Mouse (Mus musculus) erythroblast, embryonic 14.5 days (primary cell): ENCODE results near the gene Tlr8. TPM values are rescaled to one million over a fixed set of nuclear protein-coding genes. Genes with fewer than 3 reads are reported as not detected.
"Not testable (repeated sequence)": the region's sequence is repeated elsewhere in the genome, so short reads cannot be mapped to it uniquely, and the experiment has no call there.

ENCODE experiments used
- H3K27me3 ChIP-seq: 2 replicates; pipeline ENCODE4 v1.6.1; 2012; ENCODE audit warnings: inconsistent platforms; ENCODE audit not compliant: control insufficient read depth
- H3K36me3 ChIP-seq: 2 replicates; pipeline ENCODE4 v1.6.1; 2012; ENCODE audit warnings: mild to moderate bottlenecking, inconsistent platforms; ENCODE audit not compliant: control insufficient read depth
- H3K4me1 ChIP-seq: 2 replicates; pipeline ENCODE4 v1.6.1; 2012; ENCODE audit warnings: inconsistent platforms; ENCODE audit not compliant: control insufficient read depth
- H3K4me3 ChIP-seq: replicated peaks from 2 replicates; pipeline ENCODE3; 2012; ENCODE audit warnings: moderate library complexity, mild to moderate bottlenecking, inconsistent platforms
- H3K9me3 ChIP-seq: 2 replicates; pipeline ENCODE4 v1.6.1; 2012; ENCODE audit warnings: low read length, inconsistent platforms, mixed read lengths; ENCODE audit not compliant: control insufficient read depth
- GATA1 ChIP-seq: IDR thresholded peaks from 2 replicates; pipeline ENCODE4 v1.6.1; 2012; ENCODE audit warnings: low read length, inconsistent platforms, mixed read lengths
- TAL1 ChIP-seq: IDR thresholded peaks from 3 replicates; pipeline ENCODE4 v1.6.1; 2012; ENCODE audit warnings: low read length, inconsistent platforms, mixed read lengths
- polyA plus RNA-seq: library from polyadenylated mRNA; stranded (reverse); fragments of >175 nt; gene quantifications from 2 replicates; pipeline ENCODE4 v1.2.3, GENCODE M21; 2012

The Tlr8 gene
- not detected in 2 replicates for polyA plus RNA-seq

DNA sequence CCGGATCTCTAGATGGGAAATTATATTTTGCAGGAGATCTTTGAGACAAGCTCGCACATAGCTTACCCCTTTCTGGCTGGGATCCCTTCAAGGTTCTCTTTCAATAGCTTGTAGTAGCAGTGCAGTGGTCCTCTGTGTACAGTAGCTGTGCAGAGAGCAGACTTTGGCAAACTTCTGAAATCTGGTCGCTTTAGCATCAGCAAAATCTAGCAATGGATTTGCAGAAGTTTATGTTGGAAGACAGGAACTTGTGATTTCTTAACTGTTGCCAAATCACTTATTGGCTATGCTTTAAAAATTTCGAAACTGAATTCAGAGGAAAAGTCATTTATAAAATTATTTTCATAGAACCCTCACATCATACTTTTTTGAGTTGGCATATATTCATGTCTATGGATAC, at the start of gene Tlr8:
Gene Tlr8, minus strand, starts transcription at position 244 of the 400 bp plus-strand sequence.
- Histone ChIP-seq H3K4me3 (no peak within 1 kb of the TSS), H3K36me3 (no peaks in the 10 kb centered on the region), H3K27me3 (no peaks in the 10 kb centered on the region), H3K9me3 (no peaks in the 10 kb centered on the region), H3K4me1 (no peaks in the 10 kb centered on the region)
- TF ChIP-seq GATA1 (no peak), TAL1 (no peak)

- not testable (repeated sequence) for H3K4me3 ChIP-seq, H3K36me3 ChIP-seq
Measured at GRCm38 (mm10) chrX:167302061-167302460, 37.9 kb upstream of the Tlr8 start.

DNA sequence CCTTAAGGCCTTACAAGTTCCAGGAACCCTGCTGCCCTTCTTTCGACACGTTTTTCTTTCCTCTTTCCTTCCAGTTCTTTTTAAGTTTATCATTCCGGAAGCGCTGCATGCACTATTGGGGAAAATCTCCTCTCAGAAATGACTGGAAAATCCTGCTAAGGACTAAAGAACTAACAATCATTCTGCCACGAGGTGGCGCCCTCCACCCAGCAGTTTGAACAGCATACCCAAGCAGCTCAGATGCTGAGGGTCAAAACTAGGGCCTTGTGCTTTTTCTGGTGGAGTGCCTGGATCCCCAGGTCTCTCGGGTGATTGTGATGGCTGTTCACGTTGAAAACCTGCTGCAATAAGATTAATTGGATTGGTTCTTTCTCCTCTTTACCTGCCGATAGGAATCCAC, 12.8 kb upstream of the Tlr8 start:
- no peaks in the 10 kb centered on the region for H3K27me3 ChIP-seq
- H3K4me3 ChIP-seq, result no peak overlapping the region
- H3K4me1 ChIP-seq, result no peaks in the 10 kb centered on the region
- TF ChIP-seq TAL1 (no peak), GATA1 (no peak)
- no peaks in the 10 kb centered on the region for H3K36me3 ChIP-seq
- H3K9me3 ChIP-seq, result no peaks in the 10 kb centered on the region

More at GRCm38 (mm10) chrX:167302061-167302460, 37.9 kb upstream of the Tlr8 start:
- H3K27me3 ChIP-seq, H3K9me3 ChIP-seq, H3K4me1 ChIP-seq: not testable (repeated sequence)

DNA sequence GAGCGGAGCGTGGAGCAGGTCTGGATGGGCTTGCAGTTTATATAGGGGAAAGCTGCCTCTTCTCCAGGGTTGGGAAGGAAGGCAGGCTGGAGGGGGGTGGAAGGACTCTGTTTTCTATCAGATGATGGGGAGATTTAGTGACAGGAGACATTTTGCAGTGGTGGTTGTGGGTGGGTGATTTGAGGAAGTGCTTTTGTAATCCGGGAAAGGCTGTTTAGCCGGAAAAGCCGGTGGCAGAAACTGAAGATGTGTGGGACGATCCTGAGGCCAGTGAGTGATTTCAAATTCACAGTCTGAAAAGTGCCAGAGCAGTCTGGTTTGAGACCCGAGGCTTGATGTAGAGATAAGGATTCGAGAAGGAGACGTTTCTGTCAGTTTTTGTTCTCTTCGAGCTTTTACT, 12.4 kb upstream of the Tlr8 start:
- H3K4me1 ChIP-seq, result no peaks in the 10 kb centered on the region
- TF ChIP-seq TAL1, result no peak
- no peak for TF ChIP-seq GATA1
- H3K9me3 ChIP-seq, result no peaks in the 10 kb centered on the region
- H3K36me3 ChIP-seq, result no peaks in the 10 kb centered on the region
- no peaks in the 10 kb centered on the region for H3K27me3 ChIP-seq
- no peak overlapping the region for H3K4me3 ChIP-seq

- no peak overlapping the region for H3K4me3 ChIP-seq
- no peaks in the 10 kb centered on the region for H3K9me3 ChIP-seq
- no peaks in the 10 kb centered on the region for H3K4me1 ChIP-seq
- no peak for TF ChIP-seq TAL1
- TF ChIP-seq GATA1, result no peak
- H3K36me3 ChIP-seq, result no peaks in the 10 kb centered on the region
- H3K27me3 ChIP-seq, result no peaks in the 10 kb centered on the region
Measured at GRCm38 (mm10) chrX:167263530-167263929, 599 bp downstream of the Tlr8 start.

DNA sequence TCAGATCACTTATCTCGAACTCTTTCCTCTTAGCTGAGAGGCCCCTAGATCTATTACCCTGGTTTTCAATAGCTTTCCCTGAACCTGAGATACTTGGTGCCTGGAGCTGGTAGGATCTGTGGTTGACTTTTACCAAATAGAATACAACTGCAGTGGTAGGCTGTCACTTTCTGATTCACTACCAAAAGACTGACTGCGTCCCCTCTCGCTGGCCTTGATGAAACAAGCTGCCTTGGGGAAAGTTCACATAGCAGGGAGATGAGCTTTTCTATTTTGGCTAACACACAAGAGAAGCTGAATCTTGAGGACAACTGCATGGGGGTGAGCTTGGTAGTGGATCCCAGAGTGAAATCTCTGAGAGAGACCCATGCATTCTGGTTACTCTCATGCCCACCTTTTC, 22.4 kb downstream of the Tlr8 start:
- H3K4me3 ChIP-seq, result no peak overlapping the region
- no peaks in the 10 kb centered on the region for H3K27me3 ChIP-seq

DNA sequence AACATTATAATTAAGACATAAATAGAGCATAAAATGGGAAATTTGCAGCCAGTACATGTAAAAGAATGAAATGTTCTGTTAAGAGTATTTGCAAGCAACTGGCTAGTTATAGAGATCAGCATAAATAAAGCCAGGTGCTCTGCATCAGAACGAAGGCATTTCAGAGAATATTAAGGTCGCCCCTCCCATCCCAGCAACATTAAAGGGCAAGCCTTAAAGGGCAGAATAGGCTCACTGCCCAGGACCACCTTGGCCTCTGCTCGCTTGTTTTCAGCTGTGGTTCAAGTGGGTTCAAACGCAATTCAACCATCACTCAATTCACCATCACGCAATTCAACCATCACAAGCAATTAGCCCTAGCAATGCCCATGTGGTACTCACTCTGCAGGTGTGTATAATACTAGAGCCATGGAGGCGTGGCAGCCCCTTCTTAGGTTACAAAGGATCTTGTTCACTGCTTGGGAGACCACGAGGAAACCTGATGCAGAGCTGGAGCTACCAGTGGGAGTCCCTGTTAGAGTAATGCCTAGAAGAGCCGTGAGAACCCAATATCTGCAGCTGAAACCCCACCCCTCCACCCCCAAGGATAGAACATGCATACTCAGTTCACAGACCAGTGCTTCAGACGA, 24.7 kb downstream of the Tlr8 start:
- no peak for TF ChIP-seq TAL1
- no peaks in the 10 kb centered on the region for H3K36me3 ChIP-seq
- no peak overlapping the region for H3K4me3 ChIP-seq
- no peaks in the 10 kb centered on the region for H3K4me1 ChIP-seq
- H3K27me3 ChIP-seq, result no peaks in the 10 kb centered on the region
- H3K9me3 ChIP-seq, result no peaks in the 10 kb centered on the region

More for the DNA sequence above, 22.4 kb downstream of the Tlr8 start:
- Histone ChIP-seq H3K36me3 (no peaks in the 10 kb centered on the region), H3K9me3 (no peaks in the 10 kb centered on the region), H3K4me1 (no peaks in the 10 kb centered on the region)
- TF ChIP-seq GATA1 (no peak), TAL1 (no peak)

DNA sequence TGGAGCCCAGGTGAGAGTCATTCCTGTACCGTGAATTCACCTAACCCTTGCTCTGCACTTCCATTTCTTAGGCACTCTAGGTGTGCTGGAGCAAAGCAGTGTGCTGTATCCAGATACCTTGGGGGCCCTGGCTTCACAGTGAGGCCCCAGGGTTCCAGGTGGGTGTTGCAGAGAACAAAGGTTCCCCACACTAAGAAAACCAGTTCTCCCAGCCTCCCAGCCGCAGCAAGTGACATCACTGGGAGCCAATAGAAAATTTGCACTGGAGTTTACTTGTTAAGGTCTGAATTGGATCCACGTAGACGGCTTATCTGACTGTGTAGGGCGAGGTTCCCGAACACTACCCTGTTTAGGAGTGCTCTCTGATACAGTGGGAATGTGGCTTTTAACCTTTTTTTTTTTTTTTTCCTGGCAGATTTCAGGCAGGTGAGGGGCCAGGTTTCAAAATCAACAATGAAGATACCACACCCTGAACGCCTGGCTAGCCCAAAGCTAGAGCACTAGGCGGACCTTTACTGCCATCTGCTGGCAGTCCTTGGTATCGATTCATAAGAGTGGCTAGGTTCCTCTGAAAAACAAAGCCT, 30.9 kb downstream of the Tlr8 start:
- Histone ChIP-seq H3K4me1 (no peaks in the 10 kb centered on the region), H3K27me3 (no peaks in the 10 kb centered on the region)
- no peak for TF ChIP-seq TAL1
- no peak for TF ChIP-seq GATA1

GRCm38 (mm10) chrX:167231150-167231549, 33.0 kb downstream of the Tlr8 start:
- no peak for TF ChIP-seq TAL1
- TF ChIP-seq GATA1, result no peak
- no peaks in the 10 kb centered on the region for H3K27me3 ChIP-seq
- no peak overlapping the region for H3K4me3 ChIP-seq
- H3K4me1 ChIP-seq, result no peaks in the 10 kb centered on the region
- no peaks in the 10 kb centered on the region for H3K36me3 ChIP-seq
- H3K9me3 ChIP-seq, result no peaks in the 10 kb centered on the region

More for the DNA sequence above, 30.9 kb downstream of the Tlr8 start:
- Histone ChIP-seq H3K9me3 (no peaks in the 10 kb centered on the region), H3K4me3 (no peak overlapping the region), H3K36me3 (no peaks in the 10 kb centered on the region)

GRCm38 (mm10) chrX:167229819-167230218, 34.3 kb downstream of the Tlr8 start:
- Histone ChIP-seq H3K4me3 (no peak overlapping the region), H3K9me3 (no peaks in the 10 kb centered on the region), H3K4me1 (no peaks in the 10 kb centered on the region), H3K36me3 (no peaks in the 10 kb centered on the region), H3K27me3 (no peaks in the 10 kb centered on the region)
- no peak for TF ChIP-seq GATA1
- no peak for TF ChIP-seq TAL1
